Mouse (Mus musculus) adrenal gland, adult (tissue): ENCODE data around the gene Lrrc66.

Experiments used
- DNase-seq, 2 experiments: peaks; one replicate each; pipeline ENCODE4 v3.0.0; 2022 to 2023; ENCODE audit warnings: low spot score in 1 of 2; ENCODE audit not compliant: inconsistent age in 2 of 2

Gene Lrrc66

DNA sequence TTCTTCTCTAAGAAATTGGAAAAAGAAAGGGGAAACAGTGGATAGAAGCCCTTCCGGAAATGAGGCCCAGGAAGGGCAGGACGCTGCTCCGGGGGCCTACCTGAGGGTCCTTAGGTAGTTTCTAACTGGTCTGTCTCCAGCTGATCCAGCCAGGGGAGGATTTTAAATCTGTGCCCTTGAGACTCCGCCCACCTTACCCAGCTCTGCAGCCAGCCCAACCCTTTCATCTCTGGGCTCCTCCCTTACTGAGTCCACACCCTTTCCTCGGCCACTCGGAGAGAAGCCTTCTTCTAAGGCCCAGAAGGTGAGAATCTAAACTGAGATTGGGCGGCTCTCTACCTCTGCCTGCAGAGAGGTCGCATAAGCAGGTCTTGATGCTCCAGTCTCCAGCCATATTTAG, at the start of gene Lrrc66:
Gene Lrrc66 (minus strand): TSS at position 236 of the 400 bp plus-strand sequence.
- no peak for DNase-seq

DNA sequence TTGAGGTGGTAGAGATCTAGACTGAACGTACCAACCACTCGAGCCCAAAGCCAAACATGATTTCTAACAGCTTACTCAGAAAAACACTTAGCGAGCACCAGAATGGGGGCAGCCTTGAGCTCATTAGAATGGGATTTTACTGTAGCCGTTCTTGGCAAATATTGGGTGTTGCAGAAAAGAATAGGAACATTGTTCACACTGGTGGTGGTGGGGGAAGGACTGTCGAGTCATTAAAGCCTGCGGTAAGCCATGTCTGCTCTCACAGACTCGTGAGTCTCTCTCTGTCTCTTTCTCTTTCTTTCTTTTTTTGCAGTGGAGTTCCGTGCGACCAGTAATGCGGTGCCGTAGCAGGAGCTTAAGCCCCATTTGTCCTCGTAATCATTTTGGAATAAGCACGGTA, 44.3 kb upstream of the Lrrc66 start:
- no peak for DNase-seq

DNA sequence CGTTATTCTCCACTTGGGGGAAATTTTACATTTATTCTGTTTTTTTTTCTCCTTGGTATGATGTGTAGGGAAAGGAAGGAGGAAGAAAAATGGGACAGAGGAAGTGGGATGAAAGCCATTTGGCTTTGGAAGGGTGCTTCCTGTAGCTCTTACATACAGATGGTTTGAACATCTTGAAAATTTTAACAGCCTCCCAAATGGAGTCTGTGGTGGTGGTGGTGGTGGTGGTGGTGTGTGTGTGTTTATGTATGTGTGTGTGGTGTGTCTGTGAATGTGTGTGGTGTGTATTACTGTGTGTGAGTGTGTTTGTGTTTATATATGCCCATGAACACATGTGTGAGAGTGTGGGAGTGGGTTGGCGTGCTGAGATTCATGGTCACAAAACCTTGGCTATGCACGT, 43.3 kb upstream of the Lrrc66 start:
- no peak for DNase-seq

DNA sequence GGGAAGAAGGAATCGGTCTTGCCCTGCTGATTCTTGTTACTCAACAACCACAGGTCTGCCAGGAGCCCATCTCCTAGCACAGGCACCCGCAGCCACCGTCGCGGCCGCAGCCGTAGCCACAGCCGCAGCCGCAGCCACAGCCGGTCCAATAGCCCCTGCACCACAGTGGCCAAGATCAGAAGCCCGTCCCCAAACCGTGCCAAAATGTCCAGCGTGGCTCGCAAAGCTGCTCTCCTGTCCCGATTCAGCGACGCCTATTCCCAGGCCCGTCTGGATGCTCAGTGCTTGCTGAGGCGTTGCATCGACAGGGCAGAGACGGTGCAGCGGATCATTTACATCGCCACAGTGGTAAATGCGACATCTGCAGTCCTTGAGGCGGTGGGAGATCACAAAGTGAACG, 37.1 kb upstream of the Lrrc66 start:
- no peak for DNase-seq

DNA sequence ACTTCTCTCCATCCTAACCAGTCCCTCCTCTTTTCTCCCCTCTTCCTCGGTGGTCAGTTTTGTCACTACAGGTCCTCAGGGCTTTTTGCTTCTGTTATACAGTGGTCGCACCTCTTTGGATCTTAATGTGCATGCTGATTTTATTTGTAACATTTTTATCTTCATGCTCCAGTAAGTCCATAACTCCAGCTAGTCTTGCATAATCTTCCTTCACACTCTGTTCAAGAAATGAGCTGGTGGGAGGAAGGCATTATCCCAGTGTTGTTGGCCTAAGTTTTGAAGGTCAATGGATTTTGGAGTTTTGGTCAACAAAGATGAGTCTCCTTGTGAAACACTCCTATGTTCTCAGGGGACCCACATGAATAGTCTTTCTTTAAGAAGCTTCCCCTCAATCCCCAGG, 35.6 kb upstream of the Lrrc66 start:
- no peak for DNase-seq

DNA sequence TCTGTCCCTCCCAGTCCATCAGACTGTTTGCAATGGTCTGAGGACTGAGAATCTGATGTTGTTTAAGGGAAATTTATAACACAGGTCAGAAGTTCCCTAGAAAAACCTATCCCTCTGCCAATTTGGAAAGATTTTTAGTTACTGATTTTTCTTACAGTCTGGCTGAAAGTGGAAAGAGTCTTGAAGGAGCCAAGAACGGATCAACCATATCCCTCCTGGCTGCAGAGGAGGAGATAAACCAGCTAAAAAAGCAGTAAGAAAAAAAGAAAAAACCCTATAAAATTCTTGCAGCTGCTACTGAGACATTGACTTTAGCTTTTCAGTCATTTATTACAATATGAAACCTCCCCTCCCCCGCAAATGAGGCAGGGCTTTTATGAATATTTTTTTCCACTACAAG, 34.4 kb upstream of the Lrrc66 start:
- DNase-seq = no peak

DNA sequence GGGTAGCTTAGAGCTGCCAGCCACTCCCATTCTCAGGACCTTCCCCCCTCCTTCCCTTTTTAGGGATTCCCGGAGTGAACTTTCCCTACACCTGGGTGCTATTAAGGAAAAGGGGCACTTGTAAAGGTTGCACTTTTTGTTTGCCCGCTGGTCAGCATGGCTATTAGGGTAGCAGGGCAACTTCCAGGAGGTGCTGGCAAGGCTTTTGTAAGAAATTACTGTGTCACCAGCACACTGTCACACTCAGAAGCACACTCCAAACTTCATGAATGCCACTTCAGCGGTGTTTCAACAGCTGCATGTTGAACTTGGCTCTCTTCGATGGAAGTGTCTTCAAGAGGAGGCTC, 19.5 kb upstream of the Lrrc66 start:
- no peak for DNase-seq

DNA sequence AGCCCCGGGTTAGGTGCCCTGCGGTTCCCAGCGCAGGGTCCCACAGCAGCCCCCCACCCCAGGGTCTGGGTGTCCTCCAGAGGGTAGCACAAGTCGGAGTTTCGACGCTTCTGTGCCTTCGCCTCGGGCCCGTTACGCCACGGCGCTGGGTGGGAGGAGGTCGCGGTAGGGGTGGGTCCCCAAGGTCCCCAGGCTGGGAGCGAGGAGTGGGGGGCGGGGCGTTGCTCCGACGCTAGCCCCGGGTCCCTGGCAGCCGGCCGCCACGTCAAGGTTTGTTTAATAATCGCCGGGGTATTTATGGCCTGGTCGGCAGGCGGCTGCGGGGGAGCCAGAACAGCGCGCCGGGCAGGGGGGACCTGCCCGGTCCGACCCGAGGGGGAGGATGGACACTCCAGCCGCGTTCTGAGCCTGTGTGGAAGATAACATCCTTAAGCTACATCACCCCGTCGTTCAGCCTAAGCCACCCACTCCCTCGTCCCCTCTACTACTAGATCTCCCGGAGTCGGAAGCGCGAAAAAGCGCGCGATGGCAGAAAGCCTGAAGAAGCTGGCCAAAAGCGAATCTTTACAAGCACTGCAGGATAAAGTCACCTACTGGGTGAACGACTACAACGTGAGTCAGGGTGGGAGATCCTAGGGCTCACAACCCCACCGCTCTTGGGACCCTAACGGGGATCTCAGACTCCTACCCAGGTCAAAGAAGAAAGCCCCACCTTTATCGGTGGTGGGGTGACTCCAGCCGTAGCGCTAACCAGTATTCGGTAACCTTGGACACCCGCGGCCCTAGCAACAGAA, 18.9 kb upstream of the Lrrc66 start, which contains the start of gene Spata18:
Gene Spata18 (plus strand): TSS at position 319 of the 794 bp plus-strand sequence.
- DNase-seq = peak; percentile 25 to 70

DNA sequence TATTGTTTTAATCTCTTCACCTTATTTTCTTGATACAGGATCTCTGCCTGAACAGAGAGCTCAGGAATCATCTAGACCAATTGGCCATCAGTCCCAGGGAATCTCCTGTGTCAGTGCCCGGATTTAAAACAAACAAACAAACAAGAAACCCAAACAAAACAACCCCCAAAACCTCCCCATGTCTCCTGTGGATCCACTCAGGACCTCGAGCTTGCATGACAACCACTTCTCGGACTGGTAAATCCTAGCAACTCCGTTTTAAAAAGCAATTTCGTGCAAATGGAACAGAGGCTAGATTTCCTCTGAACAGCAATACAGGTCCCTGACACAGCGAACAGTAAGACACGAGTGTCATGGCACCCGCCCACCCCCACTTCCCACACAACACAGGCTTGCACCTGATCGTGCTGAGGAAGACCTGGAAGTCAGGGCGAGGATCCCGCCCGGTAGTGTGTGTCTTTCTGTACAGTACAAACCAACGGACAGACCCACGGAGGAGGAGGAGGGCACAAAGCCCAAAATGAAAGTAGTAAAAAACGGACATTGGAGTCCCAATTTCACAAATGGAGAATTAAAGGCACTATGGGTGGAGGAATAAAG, 18.1 kb upstream of the Lrrc66 start:
- peak in 1 of 2 experiments; percentile 75 for DNase-seq

DNA sequence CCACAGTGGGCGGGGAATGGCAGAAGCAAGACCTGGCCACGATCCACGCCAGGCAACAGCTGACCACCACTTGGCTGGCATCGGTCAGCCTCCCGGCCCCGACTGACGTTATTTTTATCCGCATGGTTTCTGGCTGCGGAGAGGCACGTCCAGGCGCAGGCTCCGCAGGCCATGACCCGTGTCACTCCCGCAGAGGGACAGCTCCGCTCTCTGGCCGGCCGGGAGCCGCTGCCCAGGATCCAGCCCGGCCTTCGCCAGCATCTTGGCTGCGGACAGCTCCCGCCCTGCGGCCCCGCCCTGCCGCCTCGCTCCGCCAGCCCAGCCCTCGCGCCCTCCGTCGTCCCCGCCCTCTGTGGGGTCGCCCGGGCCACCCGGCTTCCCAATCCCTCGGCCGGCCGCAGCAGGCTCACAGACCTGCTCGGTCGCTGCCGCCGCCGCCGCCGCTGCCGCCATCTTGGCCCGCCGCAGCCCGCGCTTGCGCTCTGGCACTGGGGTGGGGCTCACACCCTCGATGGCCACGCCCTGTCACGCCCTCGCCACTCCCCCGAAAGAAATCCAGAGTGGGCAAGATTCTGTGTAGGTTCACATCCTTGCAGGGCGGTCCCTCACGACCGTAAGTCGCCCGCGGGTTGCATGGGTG, 15.1 kb upstream of the Lrrc66 start, which contains the start of gene Sgcb:
Gene Sgcb (minus strand): TSS at position 530 of the 640 bp plus-strand sequence.
- DNase-seq = peak; percentile 91 to 96

DNA sequence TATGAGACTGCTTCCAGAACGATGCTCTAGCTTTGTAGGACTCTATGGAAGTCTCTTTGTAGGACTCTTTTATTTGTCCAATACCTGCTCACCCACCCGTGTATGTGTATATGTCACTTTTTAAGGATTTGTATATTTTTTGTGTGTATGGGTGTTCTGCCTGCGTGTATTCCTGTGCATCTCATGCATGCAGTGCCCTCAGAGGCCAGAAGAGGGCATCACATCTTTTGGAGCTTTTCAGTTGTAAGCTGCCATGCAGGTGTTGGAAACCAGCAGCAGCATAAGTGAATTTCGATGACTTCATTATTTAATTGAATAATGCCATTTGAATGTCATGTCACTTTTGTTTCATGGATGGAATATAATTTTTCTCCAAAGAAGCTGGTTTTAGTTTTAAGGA, 9.8 kb upstream of the Lrrc66 start:
- DNase-seq = peak in 1 of 2 experiments; percentile 54

DNA sequence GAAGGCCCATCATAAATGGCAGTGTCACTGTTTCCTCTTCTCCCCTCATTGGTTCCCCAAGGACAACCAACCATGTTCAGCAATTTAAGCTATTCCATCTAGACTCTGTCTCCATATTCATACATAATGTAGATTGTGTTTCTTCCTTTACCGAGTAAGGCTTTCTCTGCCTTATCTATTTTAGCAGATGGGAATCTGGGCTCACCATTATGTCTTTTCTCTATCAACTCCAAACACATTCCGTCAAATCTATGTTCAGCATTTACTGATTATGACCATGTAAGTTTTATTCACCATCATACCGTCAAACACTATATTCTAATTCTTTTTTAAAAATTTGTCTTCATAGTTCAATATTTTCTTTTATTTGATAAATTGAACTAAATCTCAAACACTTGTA, 8.7 kb upstream of the Lrrc66 start:
- no peak for DNase-seq

DNA sequence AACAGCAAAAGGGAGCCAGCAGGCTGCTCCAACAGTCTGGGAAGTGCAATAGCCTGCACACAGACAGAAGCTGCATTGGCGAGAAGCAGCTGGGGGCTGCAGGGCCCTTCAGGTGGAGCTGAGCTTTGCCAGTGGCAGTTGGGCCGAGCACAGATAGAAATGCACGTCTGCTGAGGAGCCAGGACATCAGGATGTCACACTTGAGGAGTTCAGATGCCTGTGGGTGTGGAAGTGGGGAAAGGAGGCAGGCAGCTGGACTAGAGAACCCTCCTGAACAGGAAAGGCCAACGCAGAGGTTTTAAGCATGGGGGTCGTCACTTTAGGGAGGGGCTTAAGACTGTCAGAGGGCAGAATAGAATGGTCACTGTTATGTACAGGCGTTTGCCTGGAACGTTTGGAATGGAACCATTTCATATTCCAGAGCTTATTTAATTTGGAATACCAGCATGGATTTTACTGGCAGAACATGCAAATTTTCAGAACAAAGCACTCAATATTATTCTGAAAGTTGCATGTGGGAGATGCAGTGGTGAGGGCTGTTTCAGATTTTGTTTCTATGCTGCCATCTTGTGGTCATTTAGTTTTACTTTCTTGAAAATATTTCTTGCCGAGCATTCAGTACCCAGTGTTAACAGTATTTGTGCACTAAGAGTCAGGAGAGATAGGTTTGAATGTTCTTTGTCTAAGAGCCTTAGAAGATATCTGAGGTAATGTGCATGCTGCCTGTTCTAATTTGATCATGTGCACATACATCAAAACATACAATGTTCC, 5.2 kb upstream of the Lrrc66 start:
- DNase-seq = peak in 1 of 2 experiments; percentile 66

DNA sequence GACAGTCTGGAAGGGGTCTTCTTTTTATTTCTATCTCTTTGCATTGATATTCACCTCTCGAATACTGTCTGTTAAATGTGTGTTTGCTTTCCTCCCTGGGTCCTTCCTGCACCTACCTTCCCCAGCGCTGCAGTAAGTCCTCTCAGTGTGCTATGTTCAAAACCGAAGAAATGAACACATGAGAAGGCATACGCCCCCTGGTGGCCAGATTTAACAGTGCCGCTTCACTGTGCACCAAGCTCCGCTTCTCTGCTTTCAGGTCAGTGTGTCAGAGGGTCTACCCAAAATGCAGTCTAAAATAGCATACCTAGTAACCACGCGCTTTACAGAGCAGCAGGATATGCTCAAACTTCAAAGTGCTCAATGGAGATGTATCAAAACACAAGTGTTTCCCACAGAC, 815 bp upstream of the Lrrc66 start:
- DNase-seq = peak; percentile 65 to 92

DNA sequence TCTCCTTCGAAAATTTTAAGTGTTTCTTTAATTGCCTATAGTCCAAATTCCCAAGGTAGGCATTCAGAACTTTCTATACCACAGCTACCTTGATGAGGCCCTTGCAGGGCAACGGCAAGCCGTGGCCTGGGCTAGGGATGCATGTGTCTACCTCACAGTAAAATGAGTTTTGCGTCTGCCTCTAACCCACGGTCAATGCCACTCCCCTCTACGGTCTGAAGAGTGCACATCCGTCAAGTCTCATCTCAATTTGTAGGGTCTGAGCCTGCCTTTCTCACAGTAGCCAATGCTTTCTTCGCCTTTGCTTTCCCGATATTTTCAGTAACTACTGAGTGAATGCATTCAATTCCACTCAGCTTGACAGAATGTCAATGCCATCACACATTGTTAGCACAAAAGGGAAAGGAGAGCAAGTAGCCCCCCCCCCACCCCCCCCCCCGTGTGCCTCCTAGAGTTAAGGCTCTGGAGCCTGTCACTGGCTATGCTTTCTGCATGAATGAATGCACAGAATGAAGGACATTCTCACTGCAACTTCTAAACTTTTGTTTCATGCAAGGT, 1.2 kb downstream of the Lrrc66 start:
- no peak for DNase-seq

DNA sequence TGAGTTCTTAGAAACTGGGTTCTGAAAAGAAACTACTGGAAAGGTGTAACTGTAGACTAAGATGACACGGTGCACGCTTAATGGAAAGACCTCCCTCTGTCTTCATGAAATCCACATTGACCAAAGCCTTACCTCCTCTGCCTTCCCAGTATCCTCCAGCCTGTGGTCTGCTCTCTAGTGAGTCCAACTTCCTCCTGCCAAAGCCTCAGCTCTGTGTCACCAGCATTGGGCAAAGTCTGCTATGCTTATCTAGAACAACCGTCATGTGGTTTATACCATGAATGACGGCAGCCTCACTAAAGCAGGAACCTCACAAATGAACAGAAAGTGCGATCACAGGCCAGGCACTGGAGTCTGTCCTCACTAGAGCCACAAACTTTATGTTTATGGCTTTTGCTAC, 2.2 kb downstream of the Lrrc66 start:
- no peak for DNase-seq

DNA sequence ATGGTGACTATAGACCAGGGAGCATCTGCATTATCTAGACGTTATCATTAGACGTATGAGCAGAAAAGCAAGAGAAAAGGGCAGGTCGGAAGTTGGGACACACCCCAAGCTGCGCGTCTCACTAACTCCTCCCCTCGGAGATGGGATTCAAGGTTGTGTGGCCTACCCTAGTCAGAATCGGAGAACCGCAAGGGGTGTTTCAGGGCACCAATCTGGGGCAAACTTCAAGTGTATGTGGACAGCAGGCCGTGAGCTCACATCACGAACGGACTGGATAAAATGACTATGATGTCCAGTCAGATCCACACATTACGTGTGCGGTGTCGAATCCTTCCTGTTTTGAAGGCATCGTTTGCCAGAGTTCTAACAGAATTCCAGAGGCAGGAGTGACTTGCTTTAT, 4.3 kb downstream of the Lrrc66 start:
- DNase-seq = no peak

DNA sequence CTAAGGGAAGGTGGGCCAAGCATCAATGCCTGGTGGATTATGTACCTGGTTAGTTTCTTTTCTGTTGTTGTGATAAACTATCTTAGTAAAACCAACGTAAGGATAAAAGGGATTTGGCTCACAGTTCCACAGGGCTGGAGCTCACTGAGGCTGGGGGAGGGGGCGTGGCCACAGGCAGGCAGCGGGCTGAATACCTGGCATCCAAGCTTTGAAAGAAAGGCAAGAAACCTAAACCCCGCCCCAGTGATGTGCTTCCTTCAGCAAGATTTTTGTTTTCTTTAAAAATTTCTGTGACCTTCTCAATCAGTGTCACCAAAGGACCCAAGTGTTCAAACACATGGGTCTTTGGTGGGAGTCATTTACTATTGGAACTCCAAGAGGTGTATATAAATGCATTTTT, 4.8 kb downstream of the Lrrc66 start:
- no peak for DNase-seq

DNA sequence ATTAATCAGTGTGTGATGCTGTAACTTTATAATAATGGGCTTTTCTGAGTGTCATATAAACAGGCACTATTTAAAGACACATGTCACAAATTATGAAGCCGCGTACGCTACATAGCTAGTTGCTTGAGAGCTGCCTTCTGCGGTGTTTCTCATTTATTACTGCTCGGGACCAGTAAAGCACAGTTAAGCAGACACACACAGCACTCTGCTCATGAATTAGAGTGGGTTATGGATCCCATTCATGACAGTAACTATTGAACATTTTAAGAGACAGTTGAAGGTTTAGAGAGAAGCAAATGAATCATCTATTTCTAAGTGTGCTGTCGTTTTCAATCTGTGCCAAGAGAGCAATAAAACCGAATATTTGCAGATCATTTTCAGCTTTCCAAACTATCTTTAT, 5.5 kb downstream of the Lrrc66 start:
- no peak for DNase-seq

DNA sequence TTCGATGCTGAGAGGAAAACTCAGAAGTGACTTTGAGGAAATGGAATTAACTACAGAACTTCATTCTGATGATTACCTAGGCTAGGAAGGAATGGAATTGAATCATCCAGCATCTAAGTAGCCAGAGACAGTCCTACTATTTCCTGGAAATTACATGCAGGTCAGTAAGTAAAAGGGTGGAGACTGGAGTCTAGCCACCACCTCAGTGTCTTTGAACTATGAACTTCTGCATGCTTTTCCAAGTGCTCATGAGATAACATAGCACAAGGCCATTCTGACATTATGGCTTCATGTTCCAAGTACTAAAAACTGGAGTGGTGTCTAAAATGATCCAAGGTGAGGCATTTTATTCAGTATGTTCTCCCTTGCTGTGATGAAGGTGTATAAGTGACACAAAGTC, 6.8 kb downstream of the Lrrc66 start:
- DNase-seq = peak in 1 of 2 experiments; percentile 75

DNA sequence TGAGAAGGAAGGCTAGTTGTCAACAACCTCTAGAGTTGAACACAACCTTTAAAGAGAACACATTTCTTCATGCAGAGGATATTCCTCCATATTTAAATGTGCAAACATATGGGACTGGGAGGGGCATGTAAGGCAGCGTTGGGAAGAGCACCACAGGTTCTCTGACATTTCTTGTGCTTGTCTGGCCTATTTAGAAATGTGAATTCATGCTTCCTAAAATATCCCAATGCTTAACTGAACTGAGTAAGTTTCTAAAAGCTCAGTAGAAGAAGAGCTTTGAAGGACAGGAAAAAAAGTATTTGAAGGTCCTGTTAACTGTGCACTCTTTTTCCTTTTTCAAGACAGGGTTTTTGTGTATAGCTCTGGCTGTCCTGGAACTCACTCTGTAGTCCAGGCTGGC, 13.4 kb downstream of the Lrrc66 start:
- no peak for DNase-seq
